Comparison of ENCODE assay signal across 11 mouse cellular contexts in genomic region chr7:27163450-27163805, GRCm38 (mm10). TPM values are rescaled to one million over a fixed set of nuclear protein-coding genes. Genes with fewer than 3 reads are reported as not detected.
DNase-seq lines count a peak whose midpoint lies in the region; ATAC-seq and TF ChIP-seq lines count a peak whose summit lies in the region.
"Had no signal": no experiment of that assay in that cellular context is flagged by ENCODE, and none has a peak within 500 bp of the region (broad histone marks: within the 10 kb centered on the region; RNA-seq: fewer than 3 reads in every experiment).

No protein-coding gene starts in this region.

- DNase-seq in heart, adult 18-20 months: no peak
- DNase-seq in embryonic facial prominence, embryonic 10.5 days (ENCODE audit: low spot score): no peak
- DNase-seq in hindbrain, embryonic 11.5 days (ENCODE audit: low spot score): no peak
- no peak for DNase-seq in embryo, embryonic 10.5 days (ENCODE audit: low spot score)
- no peak for DNase-seq in left cerebral cortex, postnatal 4 days
- no peak for DNase-seq in kidney, adult 2 months

- intact Hi-C loops in left cerebral cortex, postnatal 4 days (cut with DNase I): no loop called here

- ATAC-seq in heart, embryonic 15.5 days (replicated peaks; ENCODE audit: insufficient number of reproducible peaks, insufficient read depth, low FRiP score, low read depth): no peak
- ATAC-seq in hindbrain, embryonic 11.5 days (ENCODE audit: low FRiP score): no peak
- ATAC-seq in midbrain, embryonic 15.5 days (replicated peaks): no peak
- ATAC-seq: Patski had no signal

- no peaks in the 10 kb centered on the region for H3K27me3 ChIP-seq in heart, embryonic 15.5 days
- no peaks in the 10 kb centered on the region for H3K27me3 ChIP-seq in embryonic facial prominence, embryonic 10.5 days (replicated peaks; ENCODE audit: low read depth, poor library complexity, severe bottlenecking)
- no peaks in the 10 kb centered on the region for H3K27me3 ChIP-seq in hindbrain, embryonic 11.5 days (ENCODE audit: control insufficient read depth, insufficient read depth, low read length)
- no peaks in the 10 kb centered on the region for H3K27me3 ChIP-seq in midbrain, embryonic 15.5 days (replicated peaks)
- no peaks in the 10 kb centered on the region for H3K27me3 ChIP-seq in kidney, adult 2 months (replicated peaks; ENCODE audit: control insufficient read depth, insufficient read depth, low read length)
- H3K27me3 ChIP-seq: Patski had no signal

- H3K36me3 ChIP-seq in heart, embryonic 15.5 days: peaks cover 25% of the 10 kb centered on the region
- H3K36me3 ChIP-seq in embryonic facial prominence, embryonic 10.5 days (replicated peaks): peaks cover 68% of the 10 kb centered on the region
- H3K36me3 ChIP-seq in hindbrain, embryonic 11.5 days (ENCODE audit: control insufficient read depth, insufficient read depth, low read length): peaks cover 7% of the 10 kb centered on the region; the same call in 1 of the 2 replicates
- H3K36me3 ChIP-seq in midbrain, embryonic 15.5 days (replicated peaks): peaks cover 7% of the 10 kb centered on the region
- no peaks in the 10 kb centered on the region; the same call in 1 of the 2 replicates for H3K36me3 ChIP-seq in kidney, adult 2 months (ENCODE audit: control insufficient read depth, insufficient read depth, low read length)

- WGBS in heart, embryonic 15.5 days: 47% methylated on average over 5 of the region's 5 CpGs
- WGBS in embryonic facial prominence, embryonic 10.5 days: 87% methylated on average over 5 of the region's 5 CpGs
- 77% methylated on average over 5 of the region's 5 CpGs for WGBS in hindbrain, embryonic 11.5 days
- 79% methylated on average over 5 of the region's 5 CpGs for WGBS in midbrain, embryonic 15.5 days
- WGBS in kidney, adult 2 months: 46% methylated on average over 5 of the region's 5 CpGs

- TF ChIP-seq POLR2A in kidney, adult 2 months (IDR thresholded peaks at IDR 0.05; ENCODE audit: low read depth, low read length): no peak

- peak overlapping the region; percentile 66; the same call in 1 of the 2 replicates for H3K4me3 ChIP-seq in heart, embryonic 15.5 days
- H3K4me3 ChIP-seq in embryonic facial prominence, embryonic 10.5 days: peak overlapping the region; percentile 82
- no peak overlapping the region for H3K4me3 ChIP-seq in hindbrain, embryonic 11.5 days (ENCODE audit: low read depth, low read length)
- H3K4me3 ChIP-seq in midbrain, embryonic 15.5 days: peak overlapping the region; percentile 0; the same call in 1 of the 2 replicates
- no peak overlapping the region for H3K4me3 ChIP-seq in kidney, adult 2 months (ENCODE audit: insufficient read depth, low read depth, low read length)

- 0 out of 2 replicates have a peak overlapping the region, but pooled peaks have one; percentile 10 for H3K9ac ChIP-seq in heart, embryonic 15.5 days
- H3K9ac ChIP-seq in hindbrain, embryonic 11.5 days (ENCODE audit: low read depth, low read length): peak overlapping the region; percentile 38; the same call in 1 of the 2 replicates
- H3K9ac ChIP-seq in midbrain, embryonic 15.5 days: peak overlapping the region; percentile 29; the same call in 1 of the 2 replicates

- no peak for TF ChIP-seq CTCF in kidney, adult 2 months (conservative IDR thresholded peaks at IDR 0.05; ENCODE audit: insufficient read depth, insufficient read length, low read depth, low read length)

- no peaks in the 10 kb centered on the region for H3K9me3 ChIP-seq in heart, embryonic 15.5 days (replicated peaks)
- 0 out of 2 replicates have a peak, but pooled peaks cover 2% of the 10 kb centered on the region for H3K9me3 ChIP-seq in embryonic facial prominence, embryonic 10.5 days
- H3K9me3 ChIP-seq in hindbrain, embryonic 11.5 days (ENCODE audit: control insufficient read depth, low read length): no peaks in the 10 kb centered on the region
- H3K9me3 ChIP-seq in midbrain, embryonic 15.5 days: no peaks in the 10 kb centered on the region

- peaks cover 66% of the 10 kb centered on the region for H3K4me1 ChIP-seq in heart, embryonic 15.5 days (replicated peaks)
- H3K4me1 ChIP-seq in embryonic facial prominence, embryonic 10.5 days: peaks cover 62% of the 10 kb centered on the region
- H3K4me1 ChIP-seq in hindbrain, embryonic 11.5 days (replicated peaks; ENCODE audit: control insufficient read depth, insufficient read depth, low read length): peaks cover 22% of the 10 kb centered on the region
- peaks cover 73% of the 10 kb centered on the region for H3K4me1 ChIP-seq in midbrain, embryonic 15.5 days
- H3K4me1 ChIP-seq in kidney, adult 2 months (ENCODE audit: control insufficient read depth, insufficient read depth, low read length): peaks cover 42% of the 10 kb centered on the region

- H3K4me2 ChIP-seq in heart, embryonic 15.5 days: peak overlapping the region; percentile 82
- H3K4me2 ChIP-seq in hindbrain, embryonic 11.5 days (replicated peaks; ENCODE audit: low read depth, low read length): peak overlapping the region; percentile 8; the same call in 1 of the 2 replicates
- H3K4me2 ChIP-seq in midbrain, embryonic 15.5 days: peak overlapping the region; percentile 90

- H3K27ac ChIP-seq in heart, embryonic 15.5 days: no peak overlapping the region
- no peak overlapping the region for H3K27ac ChIP-seq in embryonic facial prominence, embryonic 10.5 days (replicated peaks)
- H3K27ac ChIP-seq in hindbrain, embryonic 11.5 days (ENCODE audit: low read depth, low read length): no peak overlapping the region
- H3K27ac ChIP-seq in midbrain, embryonic 15.5 days: no peak overlapping the region
- no peak overlapping the region for H3K27ac ChIP-seq in kidney, adult 2 months (ENCODE audit: insufficient read depth, low read depth, low read length)

RNA-seq across cellular contexts. Expression of gene Egln2, which starts 3.2 kb away (rescaled TPM):
- polyA plus RNA-seq in heart, embryonic 15.5 days (2015; fragmentation: Nextera tagmentation; extraction: Ambion mirVana): 45.7 and 65.8 TPM in 2 replicates
- 10 to 100 TPM; 58.6 to 60.1 TPM for total RNA-seq in heart, adult 18-20 months (2021)
- polyA plus RNA-seq in embryonic facial prominence, embryonic 10.5 days (2016; fragmentation: Nextera tagmentation; extraction: Ambion mirVana): 77.5 and 81.3 TPM in 2 replicates
- polyA plus RNA-seq in hindbrain, embryonic 11.5 days (2014; fragmentation: Nextera tagmentation; extraction: Ambion mirVana): 37.2 and 43.2 TPM in 2 replicates
- polyA plus RNA-seq in midbrain, embryonic 15.5 days (2015; fragmentation: Nextera tagmentation; extraction: Ambion mirVana): 113 and 126 TPM in 2 replicates
- 10 to 100 TPM; 89.8 to 91.3 TPM for total RNA-seq in left cerebral cortex, postnatal 4 days (2021)
- polyA plus RNA-seq in kidney, adult 2 months (2012; rRNA removed): 84.9 and 93.7 TPM in 2 replicates

RNA-seq across cellular contexts. Expression of gene Cyp2t4, which starts 9.9 kb away (rescaled TPM):
- polyA plus RNA-seq in heart, embryonic 15.5 days (2015; fragmentation: Nextera tagmentation; extraction: Ambion mirVana): 0.11 TPM in 1 of 2 replicates, not detected in the other
- total RNA-seq in heart, adult 18-20 months (2021): not detected
- 0.09 and 0.16 TPM in 2 replicates for polyA plus RNA-seq in embryonic facial prominence, embryonic 10.5 days (2016; fragmentation: Nextera tagmentation; extraction: Ambion mirVana)
- 0.11 TPM in 1 of 2 replicates, not detected in the other for polyA plus RNA-seq in hindbrain, embryonic 11.5 days (2014; fragmentation: Nextera tagmentation; extraction: Ambion mirVana)
- polyA plus RNA-seq in midbrain, embryonic 15.5 days (2015; fragmentation: Nextera tagmentation; extraction: Ambion mirVana): 0.11 TPM in 1 of 2 replicates, not detected in the other
- total RNA-seq in left cerebral cortex, postnatal 4 days (2021): not detected
- polyA plus RNA-seq in kidney, adult 2 months (2012; rRNA removed): not detected in 2 replicates
- polyA plus RNA-seq: embryonic facial prominence, embryonic 11.5 days had no signal

RNA-seq across cellular contexts. Expression of gene Rab4b, which starts 15.3 kb away (rescaled TPM):
- polyA plus RNA-seq in heart, embryonic 15.5 days (2015; fragmentation: Nextera tagmentation; extraction: Ambion mirVana): 43.0 and 52.6 TPM in 2 replicates
- 10 to 100 TPM; 10.5 to 11.6 TPM for total RNA-seq in heart, adult 18-20 months (2021)
- polyA plus RNA-seq in embryonic facial prominence, embryonic 10.5 days (2016; fragmentation: Nextera tagmentation; extraction: Ambion mirVana): 60.0 and 63.1 TPM in 2 replicates
- polyA plus RNA-seq in hindbrain, embryonic 11.5 days (2014; fragmentation: Nextera tagmentation; extraction: Ambion mirVana): 68.9 and 75.4 TPM in 2 replicates
- polyA plus RNA-seq in midbrain, embryonic 15.5 days (2015; fragmentation: Nextera tagmentation; extraction: Ambion mirVana): 101 and 107 TPM in 2 replicates
- 10 to 100 TPM; 86.0 to 89.0 TPM for total RNA-seq in left cerebral cortex, postnatal 4 days (2021)
- polyA plus RNA-seq in kidney, adult 2 months (2012; rRNA removed): 55.9 and 57.4 TPM in 2 replicates

RNA-seq across cellular contexts. Expression of gene Gm21983, which starts 17.5 kb away (rescaled TPM):
- not detected in 2 replicates for polyA plus RNA-seq in heart, embryonic 15.5 days (2015; fragmentation: Nextera tagmentation; extraction: Ambion mirVana)
- not detected for total RNA-seq in heart, adult 18-20 months (2021)
- 1.3 TPM in 1 of 2 replicates, not detected in the other for polyA plus RNA-seq in embryonic facial prominence, embryonic 10.5 days (2016; fragmentation: Nextera tagmentation; extraction: Ambion mirVana)
- polyA plus RNA-seq in hindbrain, embryonic 11.5 days (2014; fragmentation: Nextera tagmentation; extraction: Ambion mirVana): 0.39 TPM in 1 of 2 replicates, not detected in the other
- 0.40 and 0.62 TPM in 2 replicates for polyA plus RNA-seq in midbrain, embryonic 15.5 days (2015; fragmentation: Nextera tagmentation; extraction: Ambion mirVana)
- total RNA-seq in left cerebral cortex, postnatal 4 days (2021): not detected
- not detected in 2 replicates for polyA plus RNA-seq in kidney, adult 2 months (2012; rRNA removed)
- polyA plus RNA-seq: embryonic facial prominence, embryonic 11.5 days; limb, embryonic 11.5 days; Patski had no signal

RNA-seq across cellular contexts. Expression of gene Mia, which starts 17.5 kb away (rescaled TPM):
- 4.9 and 12.8 TPM in 2 replicates for polyA plus RNA-seq in heart, embryonic 15.5 days (2015; fragmentation: Nextera tagmentation; extraction: Ambion mirVana)
- under 1 TPM in 1 of 2 experiments, not detected in 1; 0.57 TPM for total RNA-seq in heart, adult 18-20 months (2021)
- polyA plus RNA-seq in embryonic facial prominence, embryonic 10.5 days (2016; fragmentation: Nextera tagmentation; extraction: Ambion mirVana): 0.62 and 1.5 TPM in 2 replicates
- 3.4 and 3.7 TPM in 2 replicates for polyA plus RNA-seq in hindbrain, embryonic 11.5 days (2014; fragmentation: Nextera tagmentation; extraction: Ambion mirVana)
- 14.0 and 16.2 TPM in 2 replicates for polyA plus RNA-seq in midbrain, embryonic 15.5 days (2015; fragmentation: Nextera tagmentation; extraction: Ambion mirVana)
- 1 to 10 TPM; 2.3 to 2.4 TPM for total RNA-seq in left cerebral cortex, postnatal 4 days (2021)
- 6.4 and 7.7 TPM in 2 replicates for polyA plus RNA-seq in kidney, adult 2 months (2012; rRNA removed)
- polyA plus RNA-seq: Patski had no signal

Comparison
In these comparisons a context has a peak if more than half of its experiments do, and no peak if none do; other contexts are left out.
1. H3K4me2 ChIP-seq: peak in every context shown above with its lines; median percentile 90 in midbrain, embryonic 15.5 days; 82 in heart, embryonic 15.5 days; 8 in hindbrain, embryonic 11.5 days.
2. H3K4me3 ChIP-seq: peak in heart, embryonic 15.5 days (single experiment), embryonic facial prominence, embryonic 10.5 days (single experiment) and midbrain, embryonic 15.5 days (single experiment); none in hindbrain, embryonic 11.5 days (single experiment) and kidney, adult 2 months (single experiment).
3. Peak in every context shown above with its lines, with median percentiles within 50 percentile points of each other: H3K9ac ChIP-seq.